Mouse (Mus musculus): Measurements from ENCODE around the gene Cops7b.

Cops7b gene

GRCm38 (mm10) chr1:86610954-86611353 is 28.2 kb downstream of the Cops7b start:
- H3K4me3 ChIP-seq (replicated peaks; ENCODE audit: low read length) = no peak overlapping the region
- TF ChIP-seq POU5F1 (IDR thresholded peaks at IDR 0.05; ENCODE audit: borderline replicate concordance, low read length) (no peak), CTCF (conservative IDR thresholded peaks at IDR 0.05; ENCODE audit: low read length) (no peak), NANOG (IDR thresholded peaks at IDR 0.05; ENCODE audit: borderline replicate concordance, low read length) (no peak)

GRCm38 (mm10) chr1:86612081-86612480 is 29.4 kb downstream of the Cops7b start:
- no peak for TF ChIP-seq NANOG (IDR thresholded peaks at IDR 0.05; ENCODE audit: borderline replicate concordance, low read length)
- TF ChIP-seq CTCF (conservative IDR thresholded peaks at IDR 0.05; ENCODE audit: low read length) = peak; percentile 82
- H3K27me3 ChIP-seq (ENCODE audit: insufficient read depth, low read length) = no peaks in the 10 kb centered on the region
- no peaks in the 10 kb centered on the region for H3K9me3 ChIP-seq (ENCODE audit: low read length)
- no peaks in the 10 kb centered on the region; the same call in 1 of the 2 replicates for H3K4me1 ChIP-seq (replicated peaks; ENCODE audit: low read depth, low read length)
- H3K4me3 ChIP-seq (replicated peaks; ENCODE audit: low read length) = no peak overlapping the region
- H3K36me3 ChIP-seq (ENCODE audit: insufficient read depth, low read length) = peaks cover 25% of the 10 kb centered on the region

More at GRCm38 (mm10) chr1:86610954-86611353, 28.2 kb downstream of the Cops7b start:
- no peaks in the 10 kb centered on the region; the same call in 1 of the 2 replicates for H3K4me1 ChIP-seq (replicated peaks; ENCODE audit: low read depth, low read length)
- no peaks in the 10 kb centered on the region for H3K27me3 ChIP-seq (ENCODE audit: insufficient read depth, low read length)
- H3K36me3 ChIP-seq (ENCODE audit: insufficient read depth, low read length) = peaks cover 36% of the 10 kb centered on the region
- no peaks in the 10 kb centered on the region for H3K9me3 ChIP-seq (ENCODE audit: low read length)

GRCm38 (mm10) chr1:86614269-86614668 is 31.6 kb downstream of the Cops7b start:
- H3K4me1 ChIP-seq (replicated peaks; ENCODE audit: low read depth, low read length) = no peaks in the 10 kb centered on the region
- H3K4me3 ChIP-seq (replicated peaks; ENCODE audit: low read length) = no peak overlapping the region
- H3K9me3 ChIP-seq (ENCODE audit: low read length) = no peaks in the 10 kb centered on the region
- 0 out of 2 replicates have a peak, but pooled peaks cover 9% of the 10 kb centered on the region for H3K36me3 ChIP-seq (ENCODE audit: insufficient read depth, low read length)
- TF ChIP-seq CTCF (conservative IDR thresholded peaks at IDR 0.05; ENCODE audit: low read length) (peak; percentile 49), NANOG (IDR thresholded peaks at IDR 0.05; ENCODE audit: borderline replicate concordance, low read length) (no peak)
- H3K27me3 ChIP-seq (ENCODE audit: insufficient read depth, low read length) = no peaks in the 10 kb centered on the region

GRCm38 (mm10) chr1:86618454-86619125 is 35.9 kb downstream of the Cops7b start:
- TF ChIP-seq NANOG (IDR thresholded peaks at IDR 0.05; ENCODE audit: borderline replicate concordance, low read length) (no peak), CTCF (conservative IDR thresholded peaks at IDR 0.05; ENCODE audit: low read length) (peak; percentile 90)
- Histone ChIP-seq H3K9me3 (ENCODE audit: low read length) (no peaks in the 10 kb centered on the region), H3K27me3 (ENCODE audit: insufficient read depth, low read length) (no peaks in the 10 kb centered on the region)

GRCm38 (mm10) chr1:86622296-86622695 is 39.6 kb downstream of the Cops7b start:
- TF ChIP-seq CTCF (conservative IDR thresholded peaks at IDR 0.05; ENCODE audit: low read length) (no peak), POU5F1 (IDR thresholded peaks at IDR 0.05; ENCODE audit: borderline replicate concordance, low read length) (no peak)

More at GRCm38 (mm10) chr1:86618454-86619125, 35.9 kb downstream of the Cops7b start:
- Histone ChIP-seq H3K36me3 (ENCODE audit: insufficient read depth, low read length) (no peaks in the 10 kb centered on the region), H3K4me3 (replicated peaks; ENCODE audit: low read length) (no peak overlapping the region), H3K4me1 (replicated peaks; ENCODE audit: low read depth, low read length) (no peaks in the 10 kb centered on the region)

GRCm38 (mm10) chr1:86623001-86624000 is 40.6 kb downstream of the Cops7b start:
- H3K9me3 ChIP-seq (ENCODE audit: low read length) = no peaks in the 10 kb centered on the region
- H3K27me3 ChIP-seq (ENCODE audit: insufficient read depth, low read length) = no peaks in the 10 kb centered on the region
- H3K36me3 ChIP-seq (ENCODE audit: insufficient read depth, low read length) = no peaks in the 10 kb centered on the region
- no peak for TF ChIP-seq NANOG (IDR thresholded peaks at IDR 0.05; ENCODE audit: borderline replicate concordance, low read length)
- TF ChIP-seq CTCF (conservative IDR thresholded peaks at IDR 0.05; ENCODE audit: low read length) = no peak
- no peak for TF ChIP-seq POU5F1 (IDR thresholded peaks at IDR 0.05; ENCODE audit: borderline replicate concordance, low read length)
- H3K4me1 ChIP-seq (replicated peaks; ENCODE audit: low read depth, low read length) = peaks cover 3% of the 10 kb centered on the region
- no peak overlapping the region for H3K4me3 ChIP-seq (replicated peaks; ENCODE audit: low read length)

More at GRCm38 (mm10) chr1:86622296-86622695, 39.6 kb downstream of the Cops7b start:
- no peak overlapping the region for H3K4me3 ChIP-seq (replicated peaks; ENCODE audit: low read length)
- no peaks in the 10 kb centered on the region for H3K9me3 ChIP-seq (ENCODE audit: low read length)
- no peaks in the 10 kb centered on the region for H3K27me3 ChIP-seq (ENCODE audit: insufficient read depth, low read length)
- no peaks in the 10 kb centered on the region for H3K36me3 ChIP-seq (ENCODE audit: insufficient read depth, low read length)
- no peaks in the 10 kb centered on the region for H3K4me1 ChIP-seq (replicated peaks; ENCODE audit: low read depth, low read length)

GRCm38 (mm10) chr1:86628270-86628669 is 45.6 kb downstream of the Cops7b start:
- no peak overlapping the region for H3K4me3 ChIP-seq (replicated peaks; ENCODE audit: low read length)
- no peaks in the 10 kb centered on the region for H3K36me3 ChIP-seq (ENCODE audit: insufficient read depth, low read length)
- H3K27me3 ChIP-seq (ENCODE audit: insufficient read depth, low read length) = no peaks in the 10 kb centered on the region
- TF ChIP-seq NANOG (IDR thresholded peaks at IDR 0.05; ENCODE audit: borderline replicate concordance, low read length) (no peak), CTCF (conservative IDR thresholded peaks at IDR 0.05; ENCODE audit: low read length) (no peak), POU5F1 (IDR thresholded peaks at IDR 0.05; ENCODE audit: borderline replicate concordance, low read length) (no peak)
- peaks cover 24% of the 10 kb centered on the region for H3K4me1 ChIP-seq (replicated peaks; ENCODE audit: low read depth, low read length)
- no peaks in the 10 kb centered on the region for H3K9me3 ChIP-seq (ENCODE audit: low read length)

GRCm38 (mm10) chr1:86629936-86630335 is 47.2 kb downstream of the Cops7b start:
- no peaks in the 10 kb centered on the region for H3K27me3 ChIP-seq (ENCODE audit: insufficient read depth, low read length)
- no peaks in the 10 kb centered on the region for H3K36me3 ChIP-seq (ENCODE audit: insufficient read depth, low read length)
- H3K4me3 ChIP-seq (replicated peaks; ENCODE audit: low read length) = no peak overlapping the region
- H3K9me3 ChIP-seq (ENCODE audit: low read length) = no peaks in the 10 kb centered on the region
- peaks cover 36% of the 10 kb centered on the region for H3K4me1 ChIP-seq (replicated peaks; ENCODE audit: low read depth, low read length)
- no peak for TF ChIP-seq CTCF (conservative IDR thresholded peaks at IDR 0.05; ENCODE audit: low read length)
- TF ChIP-seq NANOG (IDR thresholded peaks at IDR 0.05; ENCODE audit: borderline replicate concordance, low read length) = no peak
- TF ChIP-seq POU5F1 (IDR thresholded peaks at IDR 0.05; ENCODE audit: borderline replicate concordance, low read length) = no peak
